Mouse (Mus musculus): ENCODE results near the gene 1520401A03Rik.

Gene 1520401A03Rik

DNA sequence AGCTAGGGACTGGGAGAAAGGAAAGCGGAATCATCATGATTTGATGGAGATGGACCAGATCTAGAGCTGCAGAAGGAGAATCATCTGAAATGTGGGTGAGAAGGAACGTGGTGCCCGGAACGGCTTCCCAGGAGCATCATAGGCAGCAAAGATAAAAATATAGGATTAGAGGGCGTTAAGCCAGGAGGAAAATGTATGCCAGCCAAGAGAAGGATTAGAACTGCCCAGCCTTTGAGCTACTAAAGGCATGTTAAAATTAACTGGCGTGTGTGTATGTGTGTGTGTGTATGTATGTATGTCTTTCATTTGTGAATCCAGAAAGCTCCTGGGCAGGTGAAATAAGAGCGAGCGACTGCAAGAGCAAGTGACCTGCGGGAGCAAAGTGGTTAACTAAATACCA lies 19.3 kb downstream of the 1520401A03Rik start:
- DNase-seq (ENCODE audit: low spot score in 2 of 2), result peak; percentile 34 to 42

DNA sequence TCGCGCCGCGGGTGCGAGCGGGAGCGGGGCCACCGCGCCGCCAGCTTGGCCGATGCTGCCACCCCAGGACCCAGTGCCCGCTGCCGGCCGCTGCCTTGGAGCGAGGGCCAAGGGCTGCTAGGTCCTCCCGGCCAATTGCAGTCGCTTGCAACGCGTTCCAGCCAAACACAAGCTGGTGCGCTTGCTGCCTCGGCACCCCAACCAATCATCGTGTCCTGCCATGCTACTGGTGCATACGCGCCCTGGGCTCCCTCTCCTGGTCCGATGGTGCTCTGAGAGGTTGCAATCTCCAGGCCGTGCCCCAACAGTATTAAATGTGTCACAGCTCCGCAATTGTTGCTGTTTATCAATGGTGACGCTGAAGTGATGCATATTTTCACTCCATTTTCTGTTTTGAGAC lies 22.5 kb downstream of the 1520401A03Rik start:
- DNase-seq (ENCODE audit: low spot score in 2 of 2), result peak; percentile 95 to 96

DNA sequence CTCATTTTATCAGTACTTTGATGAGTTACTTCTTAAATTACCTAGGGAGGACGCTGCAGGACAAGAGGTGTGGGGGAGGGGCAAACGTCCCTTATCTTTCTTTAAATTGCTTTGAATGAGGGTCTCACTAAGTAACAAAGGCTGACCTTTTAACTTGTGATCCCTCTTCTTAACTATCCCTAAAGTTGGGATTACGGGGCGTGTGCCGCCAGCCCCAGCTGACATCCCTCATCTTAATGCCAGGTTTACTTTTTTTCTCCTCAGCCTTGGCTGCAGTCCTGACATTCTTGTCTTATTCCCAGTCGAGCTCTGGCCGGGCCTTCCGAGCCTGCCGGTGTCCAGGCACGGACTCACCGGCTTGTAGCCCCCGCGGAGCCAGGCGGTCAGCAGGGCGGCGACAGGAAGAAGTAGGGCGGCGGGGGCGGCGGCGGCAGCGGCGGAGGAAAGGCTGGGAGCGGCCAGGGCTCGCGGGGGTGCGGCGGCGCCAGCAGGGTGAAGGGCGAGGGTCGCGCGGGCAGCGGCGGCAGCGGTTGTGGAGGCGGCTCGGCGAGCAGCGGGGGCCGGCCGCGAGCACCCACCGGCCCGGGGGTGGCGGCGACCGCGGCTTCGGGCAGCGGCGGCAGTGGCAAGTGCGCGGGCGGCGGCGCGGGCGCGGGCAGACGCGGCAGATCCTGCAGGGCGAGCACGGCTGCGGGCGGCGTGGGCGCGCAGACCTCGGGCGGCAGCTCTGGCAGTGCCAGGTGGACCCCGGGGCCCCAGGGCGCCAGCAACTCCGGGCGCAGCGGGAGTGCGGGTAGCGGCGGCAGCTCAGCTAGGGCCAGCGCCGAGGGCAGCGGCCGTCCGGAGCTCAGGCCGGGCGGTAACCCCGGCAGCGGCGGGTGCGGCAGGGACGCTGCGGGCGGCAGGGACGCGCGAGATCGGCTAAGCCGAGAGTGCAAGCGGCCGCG lies 23.2 kb downstream of the 1520401A03Rik start:
- DNase-seq (ENCODE audit: low spot score in 2 of 2), result peak in 1 of 2 experiments; percentile 37

DNA sequence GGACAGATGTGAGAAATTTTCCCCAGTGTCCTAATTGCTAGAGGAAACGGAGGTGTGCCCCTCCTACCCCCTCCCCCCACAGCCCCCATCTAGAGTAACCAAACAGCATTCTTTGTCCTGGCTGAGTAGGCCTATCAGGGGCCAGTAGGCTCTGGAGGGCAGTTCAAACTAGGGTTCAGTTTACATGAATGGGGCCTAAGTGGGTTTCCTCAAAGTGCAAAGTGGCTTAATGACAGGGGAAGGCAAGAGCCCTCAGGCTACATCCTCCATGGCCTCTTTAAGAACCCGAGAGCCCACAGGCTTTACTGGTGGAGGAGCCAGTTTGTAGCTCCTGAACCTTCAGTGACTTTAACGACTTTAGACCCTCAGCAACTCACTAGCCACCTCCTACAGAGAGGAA lies 26.8 kb downstream of the 1520401A03Rik start:
- DNase-seq (ENCODE audit: low spot score in 2 of 2), result no peak

DNA sequence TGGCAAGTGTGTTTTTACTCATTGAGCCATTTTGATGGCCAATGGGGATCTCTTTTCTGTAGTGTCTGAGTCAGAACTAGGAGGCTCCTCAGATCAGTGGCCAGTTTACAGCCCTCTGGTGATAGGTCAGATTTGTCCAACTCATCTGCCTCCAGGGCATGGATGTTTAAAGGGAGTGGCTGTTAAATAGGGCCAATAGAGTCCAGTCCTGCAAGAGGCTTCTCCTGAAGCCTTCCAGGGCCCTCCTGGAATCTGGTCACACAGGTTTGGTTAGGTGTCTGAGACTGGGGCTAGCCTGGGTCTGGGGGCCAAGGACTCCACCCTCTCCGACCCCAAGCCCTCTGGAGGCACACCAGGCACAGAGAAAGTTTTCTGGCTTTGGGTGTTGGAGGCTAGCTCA lies 28.1 kb downstream of the 1520401A03Rik start:
- no peak for DNase-seq (ENCODE audit: low spot score in 2 of 2)

DNA sequence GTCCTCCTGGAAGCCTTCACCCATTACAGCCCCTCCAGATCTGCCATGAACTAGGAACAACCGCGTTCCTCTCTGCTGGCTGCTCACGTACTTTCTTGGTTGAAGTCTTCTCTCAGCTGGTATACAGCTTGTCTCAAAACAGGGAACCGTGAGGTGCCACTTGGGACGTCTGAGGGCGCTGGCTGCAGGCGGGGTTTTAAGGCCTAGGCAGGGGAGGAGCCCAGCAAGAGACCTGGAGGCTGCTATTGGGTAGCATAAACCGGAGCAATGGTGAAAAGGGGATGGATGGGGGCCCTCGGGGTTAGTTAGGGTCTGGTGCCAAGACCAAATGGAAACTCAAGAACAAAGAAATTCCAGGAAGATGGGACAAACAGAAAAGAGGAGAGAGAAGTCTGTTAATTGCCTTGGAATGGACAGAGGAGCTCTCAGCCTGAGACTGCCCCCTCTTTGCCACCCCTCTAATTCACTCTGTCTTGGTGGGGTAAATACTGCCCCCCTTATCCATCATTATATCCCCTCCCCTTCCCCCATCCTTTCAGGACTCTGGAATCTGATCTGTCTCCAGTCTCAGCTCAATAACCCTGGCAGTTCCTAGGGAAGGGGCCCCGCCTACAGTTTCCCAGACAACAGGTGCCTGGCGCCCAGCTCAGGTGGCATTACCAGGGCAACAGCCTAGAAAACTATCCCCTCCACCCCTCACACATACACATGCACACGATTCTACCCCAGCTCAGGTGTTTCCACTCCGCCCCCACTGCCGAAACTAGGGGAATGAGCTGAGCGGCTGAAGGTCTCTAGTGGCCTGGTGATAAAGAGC lies 38.5 kb downstream of the 1520401A03Rik start, which contains the start of gene Cldn9:
Gene Cldn9, minus strand, starts transcription at position 171 of the 817 bp plus-strand sequence.
- DNase-seq (ENCODE audit: low spot score in 2 of 2), result no peak

DNA sequence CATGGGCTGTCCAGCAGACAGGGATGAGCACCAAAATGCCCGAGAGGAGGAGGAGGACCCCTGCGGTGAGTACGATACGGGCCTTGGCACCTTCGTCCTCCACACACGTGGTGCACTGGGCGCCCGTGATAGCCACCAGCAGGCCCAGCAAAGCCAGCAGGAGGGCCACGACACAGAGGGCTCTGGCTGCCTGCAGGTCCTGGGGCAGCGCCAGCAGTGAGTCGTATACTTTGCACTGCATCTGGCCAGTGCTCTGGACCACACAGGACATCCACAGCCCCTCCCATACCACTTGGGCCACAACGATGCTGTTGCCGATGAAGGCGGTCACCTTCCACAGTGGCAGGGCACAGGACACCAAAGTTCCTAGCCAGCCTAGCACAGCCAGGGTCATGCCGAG lies 39.4 kb downstream of the 1520401A03Rik start:
- DNase-seq (ENCODE audit: low spot score in 2 of 2), result no peak

DNA sequence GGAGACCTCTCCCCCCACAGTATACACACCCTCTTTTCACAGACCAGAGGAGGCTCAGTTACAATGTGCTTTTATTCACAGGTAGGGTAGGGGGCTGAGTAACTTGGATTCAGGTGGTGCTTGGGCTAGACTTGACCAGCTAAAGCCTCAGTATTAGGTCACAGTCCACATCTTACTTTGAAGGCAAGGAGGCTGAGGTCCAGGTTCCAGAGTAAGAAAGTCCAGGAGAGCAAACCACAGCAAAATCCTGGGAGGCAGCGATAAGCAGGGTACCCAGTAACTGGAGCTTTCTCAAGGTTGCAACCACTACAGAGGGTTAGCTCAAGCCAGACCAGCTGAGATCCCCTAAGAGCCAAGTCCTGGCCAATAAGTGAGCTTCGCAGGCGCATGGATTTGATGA lies 40.1 kb downstream of the 1520401A03Rik start:
- DNase-seq (ENCODE audit: low spot score in 2 of 2), result no peak

DNA sequence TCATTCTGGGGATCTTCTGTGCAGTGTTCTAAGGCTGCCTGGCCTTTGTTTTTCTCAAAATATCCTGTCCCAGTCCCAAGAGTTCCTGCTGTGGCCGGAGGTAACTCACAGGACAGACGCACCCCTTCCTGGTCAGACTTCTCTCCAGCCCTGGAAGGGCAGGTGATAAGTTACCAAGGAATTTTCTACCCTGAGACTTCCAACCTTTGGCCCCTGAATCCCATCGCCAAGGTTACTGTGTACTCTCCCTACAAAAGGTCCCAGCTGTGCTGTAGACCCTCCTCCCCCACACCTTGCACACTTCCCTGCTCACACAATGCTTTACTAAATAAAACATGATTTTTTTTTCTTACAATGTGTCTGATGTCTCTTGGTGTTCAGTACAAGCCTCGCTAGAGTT lies 40.5 kb downstream of the 1520401A03Rik start:
- DNase-seq (ENCODE audit: low spot score in 2 of 2), result no peak

DNA sequence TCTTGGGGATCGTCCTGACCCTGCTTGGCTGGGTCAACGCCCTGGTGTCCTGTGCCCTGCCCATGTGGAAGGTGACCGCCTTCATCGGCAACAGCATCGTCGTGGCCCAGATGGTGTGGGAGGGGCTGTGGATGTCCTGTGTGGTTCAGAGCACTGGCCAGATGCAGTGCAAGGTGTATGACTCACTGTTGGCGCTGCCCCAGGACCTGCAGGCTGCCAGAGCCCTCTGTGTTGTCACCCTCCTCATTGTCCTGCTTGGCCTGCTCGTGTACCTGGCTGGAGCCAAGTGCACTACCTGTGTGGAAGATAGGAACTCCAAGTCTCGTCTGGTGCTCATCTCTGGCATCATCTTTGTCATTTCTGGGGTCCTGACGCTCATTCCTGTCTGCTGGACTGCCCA lies 41.5 kb downstream of the 1520401A03Rik start:
- DNase-seq (ENCODE audit: low spot score in 2 of 2), result no peak

DNA sequence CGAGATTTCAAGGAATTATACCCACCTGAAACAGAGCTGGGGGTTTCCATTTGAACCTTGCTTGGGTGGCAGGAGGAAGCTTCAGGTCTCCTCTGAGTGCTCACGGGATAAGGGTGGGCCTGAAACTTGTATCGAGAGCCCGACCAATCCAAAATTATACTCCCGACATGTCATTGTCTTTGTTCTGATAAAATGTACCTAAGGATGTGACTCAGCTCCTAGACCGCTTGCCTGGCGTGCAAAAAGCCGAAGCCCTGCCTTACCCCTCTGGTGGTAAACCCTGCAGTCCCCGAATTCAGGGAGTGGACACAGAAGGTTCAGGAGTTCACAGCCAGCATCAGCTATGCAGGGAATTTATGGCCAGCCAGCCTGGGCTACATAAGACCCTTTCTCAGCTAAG lies 42.2 kb downstream of the 1520401A03Rik start:
- DNase-seq (ENCODE audit: low spot score in 2 of 2), result no peak

DNA sequence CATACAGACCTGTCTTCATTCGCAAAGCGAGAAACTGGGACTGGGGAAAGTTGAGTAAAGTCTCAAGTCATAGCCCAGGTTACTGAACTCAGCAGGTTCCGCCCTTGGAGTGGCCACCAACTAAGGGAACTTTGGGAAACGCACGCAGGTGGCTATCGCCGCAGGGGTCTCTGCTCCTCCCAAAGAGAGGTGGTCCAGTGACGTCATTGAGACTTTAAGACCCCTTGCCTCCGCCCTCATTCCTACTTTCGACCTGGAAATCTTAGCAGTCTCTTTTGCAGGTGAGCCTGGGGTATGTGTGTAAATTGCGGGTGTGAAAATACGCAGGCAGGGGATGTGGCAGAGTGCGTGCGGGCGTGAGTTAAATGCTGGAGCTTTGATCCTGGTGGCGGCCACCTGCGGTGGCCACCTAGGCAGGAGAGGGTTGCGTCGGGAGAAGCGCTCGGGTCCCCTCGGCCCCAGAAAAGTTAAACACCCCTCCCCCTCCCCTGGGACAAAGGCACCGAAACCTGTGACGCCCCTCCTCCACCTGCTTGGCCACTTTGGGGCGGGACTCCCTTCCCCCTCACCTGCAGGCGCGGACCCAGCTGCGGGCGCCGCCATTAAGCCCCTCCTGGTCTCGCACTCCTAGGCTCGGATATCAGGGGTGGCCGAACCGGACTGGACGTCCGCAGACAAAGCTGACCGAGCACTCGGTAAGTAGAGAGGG lies 43.3 kb downstream of the 1520401A03Rik start, which contains the start of gene Cldn6:
Gene Cldn6, plus strand, starts transcription at position 123 of the 709 bp plus-strand sequence.
- DNase-seq (ENCODE audit: low spot score in 2 of 2), result peak in 1 of 2 experiments; percentile 22

DNA sequence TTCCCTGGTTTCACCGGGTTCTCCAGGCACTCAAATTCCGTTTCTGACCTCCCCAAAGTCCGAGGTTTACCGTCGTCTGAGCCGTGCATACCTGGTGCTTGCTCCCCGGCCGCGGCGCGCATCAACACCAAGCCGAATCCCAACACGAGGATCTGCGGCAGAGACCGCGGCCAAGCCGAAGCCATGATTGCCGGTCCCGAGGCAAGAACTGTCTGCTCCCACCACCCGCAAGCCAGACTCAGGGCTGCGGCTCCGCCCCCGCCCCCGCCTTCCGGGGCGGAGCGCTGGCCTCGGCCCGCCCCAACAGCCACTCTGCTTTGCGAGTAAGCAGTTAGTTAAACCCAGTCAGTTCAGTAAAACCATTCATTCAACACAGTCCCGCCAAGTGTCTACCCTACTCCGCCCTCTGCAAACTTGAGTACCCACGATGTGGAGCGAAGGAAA lies 45.3 kb downstream of the 1520401A03Rik start, which contains the start of gene Tnfrsf12a:
Gene Tnfrsf12a, minus strand, starts transcription at position 233 of the 444 bp plus-strand sequence.
- DNase-seq (ENCODE audit: low spot score in 2 of 2), result peak; percentile 80 to 82

DNA sequence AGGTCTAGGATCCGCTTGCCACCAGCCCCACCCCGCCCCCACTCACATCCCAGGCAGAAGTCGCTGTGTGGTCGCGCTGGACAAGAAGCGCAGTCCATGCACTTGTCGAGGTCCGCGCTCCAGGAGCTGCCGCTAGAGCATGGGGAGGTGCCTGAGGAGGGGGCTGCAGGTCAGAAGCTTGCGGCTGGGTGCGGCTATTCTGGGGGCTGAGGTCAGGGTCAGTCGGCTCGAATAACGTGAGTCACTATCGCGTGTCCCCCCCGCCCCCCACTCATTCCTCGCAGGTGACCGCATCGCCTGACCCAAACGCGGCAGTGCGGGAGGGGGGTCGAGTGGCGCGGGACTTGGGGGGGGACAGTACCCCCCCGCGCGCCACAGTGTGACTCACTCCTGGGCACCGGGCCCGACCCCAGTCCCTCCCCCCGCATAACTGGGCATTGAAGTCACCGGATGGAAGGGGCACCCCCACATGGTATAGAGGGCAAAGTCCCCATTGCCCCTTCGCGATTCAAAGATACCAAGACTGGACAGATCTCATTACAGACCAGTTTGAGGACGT lies 46.0 kb downstream of the 1520401A03Rik start:
- DNase-seq (ENCODE audit: low spot score in 2 of 2), result peak in 1 of 2 experiments; percentile 31

DNA sequence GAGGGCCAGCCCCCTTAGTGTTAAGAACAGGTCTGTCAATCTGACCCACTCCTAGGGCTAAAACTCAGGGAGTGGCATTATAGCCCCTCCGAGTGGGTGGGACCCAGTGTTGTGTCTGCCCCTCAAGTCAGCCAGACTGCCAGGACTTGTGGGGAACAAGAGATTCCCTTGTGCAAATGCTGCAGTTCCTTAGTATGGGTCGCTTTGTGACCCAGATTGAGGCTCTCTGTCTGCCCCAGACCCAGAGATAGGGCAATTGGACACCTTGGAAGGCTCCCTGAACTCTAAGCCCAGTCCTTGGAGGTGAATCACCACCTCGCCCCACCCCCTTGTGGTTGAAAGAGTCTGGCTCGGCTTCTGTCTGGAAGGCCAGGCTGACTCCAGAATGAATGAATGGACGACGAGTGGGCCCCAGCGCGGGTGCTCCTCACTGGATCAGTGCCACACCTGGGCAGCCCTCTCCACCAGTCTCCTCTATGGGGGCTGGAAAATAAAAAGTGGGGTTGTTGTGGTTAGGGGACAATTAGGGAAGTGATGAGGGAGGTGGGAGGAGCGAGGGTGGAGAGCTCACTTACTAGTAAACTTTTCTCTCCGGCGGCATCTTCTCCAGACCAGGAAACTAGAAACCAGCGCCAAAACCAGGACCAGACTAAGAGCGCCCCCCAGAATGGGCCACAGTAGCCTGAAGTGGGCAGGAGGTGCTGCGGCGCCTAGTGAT lies 46.9 kb downstream of the 1520401A03Rik start:
- DNase-seq (ENCODE audit: low spot score in 2 of 2), result no peak

DNA sequence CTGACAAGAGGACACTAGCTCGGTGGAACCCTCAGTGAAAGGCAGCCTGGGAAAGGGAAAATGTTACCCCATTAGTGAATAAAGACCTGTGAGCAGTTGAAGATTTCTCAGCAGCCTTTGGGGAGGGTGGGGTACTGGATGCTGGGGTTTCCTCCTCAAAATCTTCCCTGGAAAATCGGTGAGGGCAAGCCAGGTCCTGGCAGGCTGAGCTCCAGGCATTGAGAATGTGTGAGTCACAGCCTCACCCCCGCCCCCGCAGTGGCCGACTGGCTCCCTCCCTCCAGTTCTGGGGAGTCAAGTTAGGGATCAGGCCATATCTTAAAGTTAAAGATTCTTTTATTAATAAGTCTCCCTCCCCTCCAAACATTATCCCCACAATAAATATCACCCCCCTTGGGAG lies 47.5 kb downstream of the 1520401A03Rik start:
- DNase-seq (ENCODE audit: low spot score in 2 of 2), result peak in 1 of 2 experiments; percentile 44

DNA sequence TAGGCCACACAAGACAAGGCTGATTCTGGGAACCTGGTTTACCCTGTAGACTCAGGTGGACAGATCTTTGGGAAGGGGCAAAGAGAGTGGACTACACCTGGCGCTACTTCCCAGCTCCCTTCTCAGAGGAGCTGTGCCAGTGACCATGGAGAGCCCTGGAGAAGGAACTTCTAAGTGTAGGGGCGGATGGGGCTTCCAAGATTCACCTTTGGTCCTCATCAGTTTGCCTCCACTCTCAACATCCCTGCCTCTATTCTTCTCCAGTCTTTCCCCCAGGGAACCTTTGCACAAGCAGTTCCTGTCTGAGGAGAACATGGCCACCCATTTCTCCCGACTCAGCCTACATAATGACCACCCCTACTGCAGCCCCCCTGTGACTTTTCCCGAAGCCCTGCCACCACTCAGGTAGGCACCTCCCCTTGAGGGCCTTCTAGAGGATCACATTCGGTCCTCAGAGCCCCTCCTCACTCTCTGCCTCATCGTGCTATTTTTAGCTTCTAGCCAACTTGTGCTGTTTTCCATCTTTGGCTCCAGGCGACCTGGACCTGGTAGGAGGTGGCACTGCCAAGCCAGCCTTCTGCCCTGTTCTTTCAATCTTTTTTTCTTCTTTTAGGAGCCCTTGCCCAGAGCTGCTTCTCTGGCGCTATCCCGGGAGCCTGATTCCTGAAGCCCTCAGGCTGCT lies 48.2 kb downstream of the 1520401A03Rik start:
- DNase-seq (ENCODE audit: low spot score in 2 of 2), result peak in 1 of 2 experiments; percentile 44

DNA sequence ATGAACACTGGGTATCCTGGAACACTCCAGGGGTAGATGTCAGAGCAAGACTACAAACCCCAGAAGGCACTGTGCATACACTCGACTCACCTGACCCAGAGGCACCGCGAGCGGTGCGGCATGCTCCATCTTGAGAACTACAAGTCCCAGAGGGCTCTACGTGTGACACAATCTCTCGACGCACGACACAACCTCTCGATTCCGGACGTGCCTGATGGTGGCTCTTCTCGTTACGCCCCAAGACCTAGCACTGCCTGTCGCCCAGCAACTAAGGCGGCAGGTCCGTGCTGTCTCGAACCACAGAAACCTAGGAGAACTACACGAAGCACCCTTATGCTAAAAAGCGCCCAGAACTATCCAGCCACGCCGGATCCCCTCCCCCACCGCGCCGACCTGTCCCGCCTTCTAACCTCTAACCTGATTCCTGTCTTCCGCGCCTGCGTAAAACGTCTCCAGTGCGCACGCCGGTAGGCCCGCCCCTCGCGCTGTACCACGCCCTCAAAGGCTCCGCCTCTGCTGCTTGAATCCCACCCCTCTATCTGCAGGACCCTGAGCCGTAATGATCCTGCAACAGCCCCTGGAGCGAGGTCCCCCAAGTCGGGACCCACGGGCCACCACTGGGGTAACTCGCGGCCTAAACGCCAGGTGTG lies 49.0 kb downstream of the 1520401A03Rik start, which contains the start of the genes Hcfc1r1 and Thoc6:
Gene Hcfc1r1, plus strand, starts transcription at position 173 of the 650 bp plus-strand sequence.
Gene Thoc6, minus strand, starts transcription at position 459 of the 650 bp plus-strand sequence.
- DNase-seq (ENCODE audit: low spot score in 2 of 2), result peak; percentile 95 to 97

DNA sequence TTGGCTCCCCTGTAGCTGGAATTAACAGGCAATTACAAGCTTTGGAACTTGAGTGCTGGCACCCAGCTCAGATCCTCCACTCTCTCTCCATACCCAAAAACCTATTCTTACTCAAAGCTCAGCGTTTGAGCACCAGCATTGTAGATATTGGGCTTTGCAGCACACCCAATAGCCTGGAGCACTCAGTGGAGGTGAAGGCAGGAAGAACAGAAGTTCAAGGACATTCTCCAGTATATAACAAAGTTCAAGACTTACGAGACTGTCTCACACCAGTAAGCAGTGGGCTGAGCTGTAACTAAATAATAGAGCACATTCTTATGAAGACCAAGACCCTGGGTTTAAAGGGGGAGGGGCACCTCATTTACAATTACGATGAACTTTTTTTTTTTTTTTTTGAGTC lies 49.8 kb downstream of the 1520401A03Rik start:
- no peak for DNase-seq (ENCODE audit: low spot score in 2 of 2)
